Mouse (Mus musculus) embryonic fibroblast, embryonic 13.5 days (primary cell): Measurements from ENCODE around the gene Ptpn5. TPM values are rescaled to one million over a fixed set of nuclear protein-coding genes. Genes with fewer than 3 reads are reported as not detected.

Source experiments
- H3K27ac ChIP-seq: 2 replicates; pipeline ENCODE4 v1.5.1; 2012; ENCODE audit warnings: low read length, control low read depth, inconsistent platforms; ENCODE audit not compliant: insufficient read depth
- H3K4me1 ChIP-seq: 2 replicates; pipeline ENCODE4 v1.6.1; 2011; ENCODE audit warnings: low read length; ENCODE audit not compliant: control insufficient read depth, insufficient read depth
- H3K4me3 ChIP-seq: 2 replicates; pipeline ENCODE4 v1.5.1; 2011; ENCODE audit warnings: mild to moderate bottlenecking, control low read depth, low read length; ENCODE audit not compliant: insufficient read depth
- CTCF ChIP-seq: IDR thresholded peaks from 2 replicates; pipeline ENCODE4 v1.5.1; 2011; ENCODE audit warnings: mild to moderate bottlenecking, control low read depth, low read length, moderate library complexity, borderline replicate concordance; ENCODE audit not compliant: insufficient read depth
- POLR2A ChIP-seq: IDR thresholded peaks from 2 replicates; pipeline ENCODE4 v1.6.1; 2011; ENCODE audit warnings: low read depth, mild to moderate bottlenecking, control low read depth, low read length, moderate library complexity
- polyA plus RNA-seq: library from polyadenylated mRNA; stranded (reverse); fragments of >200 nt; gene quantifications from 2 replicates; pipeline ENCODE4 v1.2.4, GENCODE M21; 2011; ENCODE audit warnings: low read depth; ENCODE audit not compliant: missing spikeins, insufficient read length

Ptpn5 gene
- polyA plus RNA-seq, 1 experiment, result not detected

DNA sequence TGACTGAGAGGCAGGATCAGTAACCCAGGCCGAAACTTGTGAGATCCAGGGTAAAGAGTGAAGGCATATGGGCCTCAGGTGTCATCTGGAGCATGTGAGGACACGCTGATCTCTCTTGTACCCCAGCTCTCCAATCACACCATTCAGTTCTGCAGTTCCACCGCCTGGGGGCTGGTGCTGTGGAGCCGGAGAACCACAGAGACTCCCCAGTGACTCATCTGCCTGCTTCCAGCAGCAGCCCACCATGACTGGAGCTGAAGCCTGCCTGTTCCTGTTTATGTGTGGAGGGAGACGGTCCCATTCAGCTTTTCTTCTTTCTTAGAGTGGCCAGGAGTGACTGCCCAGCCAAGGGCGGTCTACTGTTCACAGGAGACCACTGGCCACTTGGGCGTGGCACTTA, 35.4 kb downstream of the Ptpn5 start:
- TF ChIP-seq CTCF (no peak), POLR2A (no peak)
- Histone ChIP-seq H3K4me3 (no peak overlapping the region), H3K4me1 (no peaks in the 10 kb centered on the region), H3K27ac (no peak overlapping the region)

DNA sequence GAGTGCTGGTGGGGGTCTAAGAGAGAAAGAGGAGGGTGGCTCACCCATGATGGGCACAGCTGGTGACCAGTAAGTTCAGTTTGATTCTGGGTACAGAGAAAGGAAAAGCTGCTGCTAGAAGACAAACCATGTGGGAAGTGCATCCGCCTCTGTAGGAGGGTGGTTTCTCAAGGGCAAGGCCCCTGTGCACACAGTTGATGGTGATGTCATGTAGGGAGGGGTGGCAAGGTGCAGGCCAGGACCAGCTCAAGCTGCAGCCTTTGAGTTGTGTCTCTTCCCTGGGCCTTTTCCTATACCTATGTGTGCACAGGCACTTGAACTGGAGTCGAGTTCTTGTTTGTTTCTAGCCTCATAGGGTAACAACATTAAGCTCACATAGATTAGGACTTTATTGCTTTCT, 38.5 kb downstream of the Ptpn5 start:
- Histone ChIP-seq H3K27ac (no peak overlapping the region), H3K4me1 (no peaks in the 10 kb centered on the region), H3K4me3 (no peak overlapping the region)
- TF ChIP-seq CTCF, result no peak

DNA sequence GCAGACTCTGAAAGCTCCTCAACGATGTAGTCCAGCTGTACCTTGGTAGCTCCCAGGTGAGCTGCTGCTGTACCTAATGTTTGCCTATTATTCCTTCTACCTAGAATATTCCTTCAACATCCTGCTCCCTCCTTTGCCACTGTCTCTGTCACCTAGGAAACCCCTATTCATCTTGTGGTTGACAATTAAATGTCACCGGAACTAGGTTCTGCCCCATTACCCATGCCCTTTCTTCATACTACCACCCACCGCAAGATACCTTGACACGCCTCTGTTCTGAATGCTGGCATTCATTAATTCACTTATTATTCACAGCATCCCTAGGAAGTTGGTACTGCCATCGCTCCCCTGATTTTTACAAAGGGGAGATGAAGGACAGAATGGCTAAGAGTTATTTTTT, 39.5 kb downstream of the Ptpn5 start:
- no peak overlapping the region for H3K27ac ChIP-seq
- H3K4me3 ChIP-seq, result no peak overlapping the region
- no peaks in the 10 kb centered on the region for H3K4me1 ChIP-seq
- TF ChIP-seq POLR2A, result no peak
- no peak for TF ChIP-seq CTCF

DNA sequence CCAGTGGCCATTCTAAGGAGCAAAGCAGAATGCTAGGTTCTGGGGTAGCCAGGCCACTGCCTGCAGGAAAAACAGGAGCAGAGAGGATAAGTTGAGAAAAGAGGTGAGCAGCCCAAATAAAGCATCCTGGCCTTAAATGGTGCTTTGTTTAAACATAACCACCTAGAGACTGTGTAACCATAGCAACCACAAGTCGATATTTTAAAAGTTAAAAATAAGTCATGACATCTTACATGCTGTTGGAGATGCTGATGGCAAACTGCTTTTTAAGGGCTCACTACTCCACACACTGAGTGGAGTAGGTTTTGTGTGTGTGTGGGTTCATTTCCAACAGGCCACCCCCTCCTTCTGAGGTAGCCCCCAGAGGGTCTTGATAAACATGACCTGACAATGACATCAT, 48.4 kb downstream of the Ptpn5 start:
- TF ChIP-seq POLR2A (no peak), CTCF (no peak)
- Histone ChIP-seq H3K4me1 (no peaks in the 10 kb centered on the region), H3K27ac (no peak overlapping the region), H3K4me3 (no peak overlapping the region)

DNA sequence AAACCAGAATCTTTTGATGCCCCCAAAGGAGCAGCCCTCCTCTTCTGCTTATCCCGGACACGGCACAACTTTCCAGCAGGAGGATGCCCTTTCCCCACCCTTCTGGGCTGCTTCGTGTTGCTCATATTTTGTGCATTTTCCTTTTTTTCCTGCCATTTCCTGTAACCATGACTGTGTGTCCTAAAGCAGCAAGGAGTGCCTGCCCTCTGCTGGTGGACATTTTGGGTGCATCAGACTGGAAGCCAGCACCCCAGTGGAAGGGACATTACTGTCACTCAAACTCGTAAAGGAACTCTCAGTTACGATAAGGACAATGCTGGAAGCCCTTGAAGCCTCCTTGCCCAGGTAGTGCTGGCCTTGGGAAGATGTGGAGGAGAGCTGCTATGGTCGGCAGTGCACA, 52.2 kb downstream of the Ptpn5 start:
- TF ChIP-seq CTCF (peak; percentile 94; the same call in 1 of the 2 replicates), POLR2A (no peak)
- Histone ChIP-seq H3K4me3 (no peak overlapping the region), H3K4me1 (no peaks in the 10 kb centered on the region), H3K27ac (no peak overlapping the region)

DNA sequence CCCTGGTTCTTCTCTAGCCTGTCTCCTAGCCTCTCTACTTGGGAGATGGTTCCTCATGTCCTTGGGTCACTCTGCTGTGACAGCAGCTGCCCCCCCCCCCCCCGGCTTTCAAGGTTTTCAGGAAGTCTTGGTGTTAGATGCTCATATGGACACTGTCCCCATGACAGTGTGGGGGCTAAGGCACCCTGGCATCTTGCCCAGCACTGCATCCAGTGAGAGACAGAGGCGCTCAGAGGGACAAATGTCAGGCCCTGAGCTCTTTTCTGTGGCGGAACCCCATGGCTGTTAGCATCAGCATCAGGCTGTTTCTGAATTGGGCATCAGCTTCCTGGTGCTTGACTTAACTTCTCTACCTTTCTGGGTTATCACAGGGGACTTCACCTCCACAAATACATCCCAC, 52.6 kb downstream of the Ptpn5 start:
- Histone ChIP-seq H3K27ac (no peak overlapping the region), H3K4me1 (no peaks in the 10 kb centered on the region), H3K4me3 (no peak overlapping the region)
- TF ChIP-seq POLR2A, result no peak
- no peak for TF ChIP-seq CTCF

DNA sequence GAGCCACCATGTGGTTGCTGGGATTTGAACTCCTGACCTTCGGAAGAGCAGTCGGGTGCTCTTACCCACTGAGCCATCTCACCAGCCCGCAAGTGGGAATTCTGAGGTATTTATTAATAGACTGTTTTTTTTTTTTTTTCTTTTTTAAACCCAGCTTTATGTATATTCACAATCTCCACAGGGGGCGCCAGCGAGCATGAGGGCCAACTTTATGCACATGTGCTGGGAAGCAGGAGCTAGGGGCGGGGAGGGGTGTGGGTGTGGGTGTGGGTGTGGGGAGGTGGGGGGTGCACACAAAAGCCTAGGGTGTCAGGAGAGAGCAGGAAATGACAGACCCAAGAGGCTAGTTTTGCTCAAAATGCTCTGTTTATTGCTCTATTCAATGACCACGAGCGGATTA, 56.0 kb downstream of the Ptpn5 start:
- H3K4me1 ChIP-seq, result 0 out of 2 replicates have a peak, but pooled peaks cover 3% of the 10 kb centered on the region
- TF ChIP-seq POLR2A (no peak), CTCF (0 out of 2 replicates have a peak, but pooled peaks have one; percentile 9)
- no peak overlapping the region for H3K27ac ChIP-seq
- H3K4me3 ChIP-seq, result no peak overlapping the region

DNA sequence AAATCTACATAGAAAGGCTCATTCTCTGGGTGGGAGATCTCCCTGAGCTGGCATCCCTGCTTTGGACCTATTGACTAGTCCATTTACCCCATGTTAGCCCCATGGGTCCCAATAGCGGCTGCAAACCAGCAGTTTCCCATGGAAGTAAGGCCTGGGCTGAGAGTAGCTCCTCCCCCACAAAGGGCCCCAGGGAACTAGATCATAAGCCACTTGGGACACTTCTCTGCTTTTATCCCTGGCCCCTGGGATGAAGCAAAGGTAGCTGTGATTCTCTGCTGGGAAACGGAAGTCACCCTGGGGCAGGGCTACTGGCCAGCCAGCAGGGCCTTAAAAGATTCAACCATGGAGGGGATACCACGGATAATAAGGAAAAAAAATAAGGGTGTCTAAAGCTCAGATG, 56.8 kb downstream of the Ptpn5 start:
- 0 out of 2 replicates have a peak, but pooled peaks cover 3% of the 10 kb centered on the region for H3K4me1 ChIP-seq
- H3K27ac ChIP-seq, result no peak overlapping the region
- TF ChIP-seq POLR2A (no peak), CTCF (no peak)
- no peak overlapping the region for H3K4me3 ChIP-seq

DNA sequence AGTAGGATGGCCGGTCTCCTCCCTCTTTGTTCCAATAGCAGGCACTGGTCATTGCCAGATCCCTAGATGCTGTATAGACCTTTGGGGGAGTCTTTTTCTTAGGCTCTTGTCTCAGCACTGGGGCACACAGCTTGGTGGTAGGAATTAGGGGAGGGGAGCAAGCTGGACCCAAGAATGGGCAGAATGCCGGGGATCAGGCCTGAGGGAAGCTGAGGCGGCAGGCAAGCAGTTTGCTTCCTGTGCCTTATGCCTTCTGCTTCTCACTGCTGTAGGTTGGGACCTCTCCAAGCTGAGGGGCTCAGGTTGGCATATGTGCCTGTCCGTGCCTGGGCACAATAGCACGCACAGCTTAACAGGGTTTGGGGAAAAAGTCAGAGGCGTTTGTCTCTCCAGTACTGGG, 57.3 kb downstream of the Ptpn5 start:
- TF ChIP-seq POLR2A (no peak), CTCF (no peak)
- Histone ChIP-seq H3K4me3 (no peak overlapping the region), H3K4me1 (0 out of 2 replicates have a peak, but pooled peaks cover 3% of the 10 kb centered on the region), H3K27ac (no peak overlapping the region)

DNA sequence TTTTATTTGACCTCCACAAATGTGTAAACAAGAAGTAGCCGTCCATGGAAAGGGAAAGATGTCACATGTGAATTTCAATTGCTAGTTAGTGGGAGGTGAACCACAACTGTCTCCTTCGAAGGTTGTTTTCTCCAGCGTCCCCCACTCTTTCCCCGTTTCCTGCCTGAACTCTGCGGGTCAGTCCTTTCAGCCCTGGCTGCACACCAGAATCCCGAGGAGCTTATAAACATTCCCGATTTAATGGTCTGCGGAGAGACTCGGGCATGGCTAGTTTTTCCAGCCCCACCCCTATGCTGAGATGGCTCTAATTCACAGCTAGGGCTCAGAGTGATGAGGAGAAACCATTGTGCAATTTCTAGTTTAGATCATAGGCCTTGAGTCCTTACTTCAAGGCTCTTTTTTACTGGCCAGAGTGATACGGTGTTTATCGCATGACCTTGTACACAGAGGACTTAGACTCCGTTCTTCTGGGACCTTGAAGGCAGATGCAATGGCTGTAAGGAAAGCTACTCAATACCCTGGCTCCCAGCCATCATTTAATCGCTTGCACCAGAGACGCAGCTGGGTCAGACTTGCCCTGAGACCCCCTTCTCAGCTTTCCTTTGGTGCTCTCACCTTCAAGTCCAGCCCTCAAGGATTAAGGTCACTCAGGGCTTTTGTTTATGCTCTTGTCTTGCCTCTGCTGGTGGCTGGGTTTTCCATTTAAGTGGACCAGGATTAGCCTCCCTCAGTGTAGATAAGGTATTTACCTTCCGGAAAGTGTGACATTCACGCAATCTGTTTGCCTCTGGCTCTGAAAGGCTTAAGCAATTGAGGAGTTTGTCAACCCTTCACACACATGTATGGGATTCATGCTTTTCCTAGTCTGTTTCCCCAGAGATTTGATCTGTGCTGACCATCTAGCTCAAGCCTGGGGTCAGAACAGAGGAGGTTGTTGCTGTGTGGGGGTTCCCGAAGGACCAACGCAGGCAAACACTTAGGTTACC, 59.7 kb downstream of the Ptpn5 start:
- H3K4me3 ChIP-seq, result no peak overlapping the region
- TF ChIP-seq CTCF (no peak), POLR2A (no peak)
- H3K27ac ChIP-seq, result no peak overlapping the region
- 0 out of 2 replicates have a peak, but pooled peaks cover 3% of the 10 kb centered on the region for H3K4me1 ChIP-seq
